Mouse (Mus musculus): ENCODE measurements around the gene Cpne8. TPM values are rescaled to one million over a fixed set of nuclear protein-coding genes. Genes with fewer than 3 reads are reported as not detected.

The Cpne8 gene
- polyA plus RNA-seq, 2 experiments from 2014 or later = 2.1 TPM; not detected in 1

DNA sequence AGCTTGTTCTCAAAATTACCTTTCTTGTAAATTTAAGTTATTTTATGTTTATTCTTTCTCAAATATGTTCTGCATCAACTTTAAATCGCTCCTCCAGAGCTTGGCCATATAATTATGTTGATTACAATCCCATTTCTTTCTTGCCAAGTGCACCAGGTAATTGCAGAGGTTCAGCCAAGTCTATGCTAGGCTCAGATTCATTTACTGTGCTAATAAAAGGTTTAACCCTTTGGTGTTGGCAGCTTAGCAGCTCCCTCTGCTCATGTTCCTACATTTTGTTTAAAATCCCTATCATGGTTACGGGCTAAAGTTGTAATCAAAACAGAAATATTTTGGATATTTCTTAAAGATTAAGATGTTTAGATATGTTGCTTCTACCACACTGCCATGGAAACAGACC is 216.0 kb downstream of the Cpne8 start:
- ATAC-seq = no peak

- no peak for ATAC-seq
These were observed 233.2 kb downstream of the Cpne8 start for GRCm38 (mm10) chr15:90446076-90446475.

Measured in CD4-positive, CD25-positive, alpha-beta regulatory T cell, adult 4 months (primary cell).